Mouse (Mus musculus): ENCODE results near the gene Gpr155.

DNA sequence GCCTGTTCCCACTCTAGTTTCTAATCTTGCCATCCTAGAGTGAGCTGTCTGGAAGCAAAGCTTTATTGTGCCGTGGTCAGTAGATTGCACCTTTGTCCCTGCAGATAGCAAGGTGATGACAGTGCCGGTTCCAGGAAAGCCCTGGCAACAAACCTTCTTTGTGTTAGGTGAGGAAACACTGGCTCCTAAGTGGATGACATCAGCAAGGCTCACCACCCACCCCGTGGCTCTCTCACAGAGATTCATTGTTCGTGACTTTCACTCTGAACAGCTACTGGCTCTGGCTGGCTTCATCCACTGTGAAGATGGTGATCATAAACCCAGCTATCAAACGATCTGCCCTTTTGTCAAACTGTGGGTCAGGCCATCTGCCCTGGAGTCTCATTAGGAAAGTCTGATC, 29.5 kb upstream of the Gpr155 start:
- TF ChIP-seq CTCF (IDR thresholded peaks at IDR 0.05; ENCODE audit: control insufficient read depth, insufficient read depth, insufficient replicate concordance, low read depth, low read length): no peak
- TF ChIP-seq POLR2A (IDR thresholded peaks at IDR 0.05; ENCODE audit: control insufficient read depth, low read depth, low read length): no peak

All from testis, adult 2 months (tissue).